Mouse (Mus musculus) limb, embryonic 15.5 days (tissue): ENCODE data around the gene Cbarp. TPM values are rescaled to one million over a fixed set of nuclear protein-coding genes. Genes with fewer than 3 reads are reported as not detected.
A peak's percentile ranks its signal among the peaks of the same experiment; 100 is the strongest.

Experiments
- ATAC-seq: fragments of 200-750 bp; cut with Nextera tagmentation; 2 replicates; pipeline ENCODE4 v1.8.0; 2017; ENCODE audit warnings: low read depth, moderate TSS enrichment; ENCODE audit not compliant: insufficient number of reproducible peaks, low FRiP score, low TSS enrichment
- H3K27ac ChIP-seq: fragments of 300-500 bp; sonication (generic); 2 replicates; pipeline ENCODE4 v1.5.1; 2015; ENCODE audit warnings: moderate library complexity, mild to moderate bottlenecking, inconsistent platforms
- H3K27me3 ChIP-seq: fragments of 300-500 bp; sonication (generic); 2 replicates; pipeline ENCODE4 v1.6.1; 2015; ENCODE audit warnings: inconsistent platforms
- H3K36me3 ChIP-seq: fragments of 300-500 bp; sonication (generic); 2 replicates; pipeline ENCODE4 v1.6.1; 2015; ENCODE audit warnings: inconsistent platforms
- H3K4me1 ChIP-seq: fragments of 300-500 bp; sonication (generic); 2 replicates; pipeline ENCODE4 v1.6.1; 2015; ENCODE audit warnings: inconsistent platforms
- H3K4me2 ChIP-seq: fragments of 300-500 bp; sonication (generic); 2 replicates; pipeline ENCODE4 v1.6.1; 2015; ENCODE audit warnings: mild to moderate bottlenecking, inconsistent platforms
- H3K4me3 ChIP-seq: fragments of 300-500 bp; sonication (generic); 2 replicates; pipeline ENCODE4 v1.5.1; 2015; ENCODE audit warnings: mild to moderate bottlenecking, inconsistent platforms
- H3K9ac ChIP-seq: fragments of 300-500 bp; sonication (generic); 2 replicates; pipeline ENCODE4 v1.6.1; 2015; ENCODE audit warnings: inconsistent platforms
- H3K9me3 ChIP-seq: fragments of 300-500 bp; sonication (generic); 2 replicates; pipeline ENCODE4 v1.6.1; 2016; ENCODE audit warnings: inconsistent platforms
- WGBS: fragments of 180-500 bp; shearing (Covaris S2); methylation state at CpG from one replicate; pipeline ENCODE4 v1.1.7; 2015; 5-methylcytosine and 5-hydroxymethylcytosine counted together
- polyA plus RNA-seq: library from polyadenylated mRNA; unstranded; fragments of >200 nt; fragmentation: Nextera tagmentation; extraction: Ambion mirVana; gene quantifications from 2 replicates; pipeline ENCODE4 v1.2.1, GENCODE M21; 2015

Gene Cbarp
- polyA plus RNA-seq, 1 experiment from 2014 or later: 6.8 TPM

GRCm38 (mm10) chr10:80160455-80161371 lies 20.1 kb upstream of the Cbarp start:
- H3K4me3 ChIP-seq: peak overlapping the region; percentile 45
- 2% methylated on average over 33 of the region's 33 CpGs for WGBS
- H3K4me2 ChIP-seq: peak overlapping the region; percentile 77
- peaks cover 92% of the 10 kb centered on the region for H3K4me1 ChIP-seq
- peak overlapping the region; percentile 7; the same call in 1 of the 2 replicates for H3K9ac ChIP-seq
- H3K27ac ChIP-seq: peak overlapping the region; percentile 92
- no peaks in the 10 kb centered on the region for H3K9me3 ChIP-seq
- no peak for ATAC-seq
- no peaks in the 10 kb centered on the region for H3K27me3 ChIP-seq
- H3K36me3 ChIP-seq: peaks cover 19% of the 10 kb centered on the region

- Histone ChIP-seq H3K27ac (peak overlapping the region; percentile 92), H3K4me3 (peak overlapping the region; percentile 45), H3K36me3 (peaks cover 28% of the 10 kb centered on the region), H3K9ac (0 out of 2 replicates have a peak overlapping the region, but pooled peaks have one; percentile 17), H3K27me3 (no peaks in the 10 kb centered on the region), H3K4me2 (peak overlapping the region; percentile 77), H3K9me3 (no peaks in the 10 kb centered on the region), H3K4me1 (peaks cover 93% of the 10 kb centered on the region)
- ATAC-seq: peak; percentile 78
- under 1% methylated on average over 55 of the region's 55 CpGs for WGBS
Observed at GRCm38 (mm10) chr10:80159561-80160454, 19.2 kb upstream of the Cbarp start.

- peak overlapping the region; percentile 92 for H3K27ac ChIP-seq
- peak overlapping the region; percentile 45 for H3K4me3 ChIP-seq
- peak overlapping the region; percentile 77 for H3K4me2 ChIP-seq
- ATAC-seq: peak; percentile 0; the same call in 1 of the 2 replicates
- H3K27me3 ChIP-seq: no peaks in the 10 kb centered on the region
- WGBS: 7% methylated on average over 12 of the region's 12 CpGs
- peak overlapping the region; percentile 17; the same call in 1 of the 2 replicates for H3K9ac ChIP-seq
- no peaks in the 10 kb centered on the region for H3K9me3 ChIP-seq
- H3K36me3 ChIP-seq: peaks cover 35% of the 10 kb centered on the region
- peaks cover 93% of the 10 kb centered on the region for H3K4me1 ChIP-seq
Observed at GRCm38 (mm10) chr10:80159021-80159560, 18.5 kb upstream of the Cbarp start.

DNA sequence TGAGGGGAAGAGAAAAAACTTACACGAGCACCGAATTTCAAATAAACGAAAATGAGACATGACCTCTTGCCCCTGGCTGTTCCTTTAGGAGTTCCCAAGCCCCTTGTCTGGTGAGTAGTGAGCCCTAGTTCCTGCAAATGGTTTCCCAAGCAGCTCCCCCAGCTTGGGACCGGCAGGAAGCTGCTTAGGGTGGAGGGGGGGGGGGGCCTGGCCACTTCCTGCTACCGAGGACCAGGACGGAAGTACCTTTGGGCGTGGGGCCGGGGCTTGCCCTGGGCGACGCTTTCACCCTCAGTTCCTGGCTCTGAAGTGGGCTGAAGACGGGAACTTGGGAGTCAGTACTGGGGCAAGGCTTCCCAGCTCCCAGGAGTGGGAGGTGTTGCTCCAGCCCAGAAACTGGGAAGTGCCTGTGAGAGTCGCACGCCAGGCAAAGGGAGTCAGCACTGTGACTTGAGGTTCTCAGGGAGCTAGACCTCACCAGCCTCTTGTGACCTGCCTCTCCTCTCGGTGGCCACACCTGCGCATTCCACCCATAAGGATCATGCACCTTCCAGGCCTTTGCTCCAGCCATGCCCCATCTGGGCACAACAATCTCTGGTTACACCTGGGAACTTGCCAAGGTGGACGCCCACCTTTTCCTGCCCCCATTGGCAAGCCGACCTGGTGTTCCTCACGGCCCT lies 17.8 kb upstream of the Cbarp start:
- H3K4me3 ChIP-seq: 0 out of 2 replicates have a peak overlapping the region, but pooled peaks have one; percentile 7

GRCm38 (mm10) chr10:80157141-80157929 lies 16.7 kb upstream of the Cbarp start:
- H3K4me3 ChIP-seq: no peak overlapping the region
- 61% methylated on average over 15 of the region's 15 CpGs for WGBS
- no peaks in the 10 kb centered on the region for H3K9me3 ChIP-seq
- no peak for ATAC-seq
- no peak overlapping the region for H3K9ac ChIP-seq
- H3K36me3 ChIP-seq: peaks cover 52% of the 10 kb centered on the region
- no peak overlapping the region for H3K4me2 ChIP-seq
- peak overlapping the region; percentile 77 for H3K27ac ChIP-seq
- H3K4me1 ChIP-seq: peaks cover 94% of the 10 kb centered on the region
- H3K27me3 ChIP-seq: no peaks in the 10 kb centered on the region

More for the DNA sequence above, 17.8 kb upstream of the Cbarp start:
- Histone ChIP-seq H3K4me1 (peaks cover 94% of the 10 kb centered on the region), H3K9me3 (no peaks in the 10 kb centered on the region), H3K27me3 (no peaks in the 10 kb centered on the region), H3K27ac (peak overlapping the region; percentile 92), H3K4me2 (peak overlapping the region; percentile 77), H3K36me3 (peaks cover 41% of the 10 kb centered on the region), H3K9ac (peak overlapping the region; percentile 17; the same call in 1 of the 2 replicates)
- WGBS: 6% methylated on average over 18 of the region's 18 CpGs
- no peak for ATAC-seq

- H3K36me3 ChIP-seq: peaks cover 53% of the 10 kb centered on the region
- WGBS: 59% methylated on average over 7 of the region's 7 CpGs
- no peak overlapping the region for H3K4me3 ChIP-seq
- no peaks in the 10 kb centered on the region for H3K9me3 ChIP-seq
- no peak overlapping the region for H3K9ac ChIP-seq
- H3K27me3 ChIP-seq: no peaks in the 10 kb centered on the region
- peak overlapping the region; percentile 77 for H3K27ac ChIP-seq
- H3K4me1 ChIP-seq: peaks cover 94% of the 10 kb centered on the region
- no peak for ATAC-seq
- H3K4me2 ChIP-seq: no peak overlapping the region
Observed at GRCm38 (mm10) chr10:80156752-80157053, 16.1 kb upstream of the Cbarp start.

DNA sequence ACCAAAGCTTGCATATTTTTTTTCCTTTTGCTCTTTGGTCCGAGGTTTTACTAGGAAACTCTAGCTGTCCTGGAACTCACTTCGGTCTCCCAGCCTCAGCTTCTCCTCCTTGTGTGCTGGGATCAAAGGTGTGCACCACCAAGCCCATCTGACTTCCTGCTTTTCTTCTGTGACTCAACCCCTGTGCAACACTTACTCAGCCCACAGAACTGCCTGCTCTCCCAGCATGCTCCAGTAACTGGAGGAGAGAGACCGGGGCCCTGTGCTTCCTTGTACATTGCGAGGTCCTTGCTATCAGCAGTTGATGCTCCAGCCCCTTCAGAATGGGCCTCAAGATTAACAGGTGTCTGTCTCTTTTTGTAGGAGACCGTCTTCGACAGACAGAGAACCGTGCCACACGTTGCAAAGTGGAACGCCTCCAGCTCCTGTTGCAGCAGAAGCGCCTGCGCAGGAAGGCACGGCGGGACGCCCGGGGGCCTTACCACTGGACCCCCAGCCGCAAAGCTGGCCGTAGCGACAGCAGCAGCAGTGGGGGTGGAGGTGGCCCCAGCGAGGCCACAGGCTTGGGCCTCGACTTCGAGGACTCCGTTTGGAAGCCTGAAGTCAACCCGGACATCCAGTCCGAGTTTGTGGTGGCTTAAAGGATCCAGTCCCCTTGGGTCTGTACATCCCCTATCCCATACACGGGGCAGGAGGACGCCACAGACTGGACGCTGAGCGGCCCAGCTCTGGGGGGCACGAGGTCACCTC lies 15.5 kb upstream of the Cbarp start:
- H3K27ac ChIP-seq: peak overlapping the region; percentile 77
- no peak overlapping the region for H3K4me2 ChIP-seq
- peaks cover 58% of the 10 kb centered on the region for H3K36me3 ChIP-seq
- ATAC-seq: no peak
- peaks cover 94% of the 10 kb centered on the region for H3K4me1 ChIP-seq
- no peak overlapping the region for H3K4me3 ChIP-seq
- H3K9me3 ChIP-seq: no peaks in the 10 kb centered on the region
- WGBS: 80% methylated on average over 29 of the region's 29 CpGs
- H3K27me3 ChIP-seq: no peaks in the 10 kb centered on the region
- H3K9ac ChIP-seq: no peak overlapping the region

DNA sequence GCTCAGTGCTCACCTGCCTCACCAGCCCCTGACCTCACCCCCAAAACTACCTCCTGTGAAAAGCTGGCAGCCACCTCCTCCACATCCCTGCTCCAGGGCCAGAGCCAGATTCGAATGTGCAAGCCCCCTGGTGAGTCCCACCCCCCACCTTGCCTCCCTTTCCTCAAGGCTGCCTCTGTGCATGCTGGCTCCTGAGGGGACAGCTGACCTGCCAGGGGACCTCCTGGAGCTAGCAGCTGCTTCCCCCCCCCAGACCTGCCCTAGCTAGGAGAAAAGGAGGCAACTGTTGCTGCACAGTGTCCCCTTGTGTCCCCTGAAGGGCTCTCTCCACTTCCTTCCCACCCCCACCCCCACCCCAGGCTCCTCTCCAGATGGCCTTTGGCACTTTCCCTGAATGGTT lies 14.6 kb upstream of the Cbarp start:
- Histone ChIP-seq H3K9ac (no peak overlapping the region), H3K27ac (peak overlapping the region; percentile 77), H3K36me3 (peaks cover 58% of the 10 kb centered on the region), H3K4me2 (no peak overlapping the region), H3K27me3 (no peaks in the 10 kb centered on the region), H3K9me3 (no peaks in the 10 kb centered on the region), H3K4me1 (peaks cover 86% of the 10 kb centered on the region), H3K4me3 (no peak overlapping the region)
- no peak for ATAC-seq
- WGBS: 36% methylated on average over 1 of the region's 1 CpGs

DNA sequence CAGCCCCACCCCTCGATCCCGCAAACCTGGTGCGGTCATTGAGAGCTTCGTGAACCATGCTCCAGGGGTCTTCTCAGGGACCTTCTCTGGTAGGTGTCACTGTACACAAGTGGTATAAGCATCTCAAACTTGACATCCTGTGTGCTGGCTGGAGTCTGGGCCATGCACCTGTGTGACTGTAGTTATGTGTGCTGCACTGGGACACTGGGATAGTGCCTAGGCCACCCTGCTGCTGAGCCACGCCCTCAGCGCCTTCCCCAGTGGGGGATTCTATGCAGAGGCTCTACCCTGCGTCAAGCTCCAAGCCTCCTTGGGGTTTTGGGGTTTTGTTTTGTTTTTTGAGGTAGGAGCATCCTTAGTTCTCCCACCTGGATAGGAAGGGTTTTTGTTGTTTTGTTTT lies 13.7 kb upstream of the Cbarp start:
- no peak for ATAC-seq
- no peaks in the 10 kb centered on the region for H3K9me3 ChIP-seq
- no peaks in the 10 kb centered on the region for H3K27me3 ChIP-seq
- H3K36me3 ChIP-seq: peaks cover 58% of the 10 kb centered on the region
- H3K9ac ChIP-seq: no peak overlapping the region
- peaks cover 80% of the 10 kb centered on the region for H3K4me1 ChIP-seq
- H3K27ac ChIP-seq: 0 out of 2 replicates have a peak overlapping the region, but pooled peaks have one; percentile 33
- H3K4me3 ChIP-seq: no peak overlapping the region
- no peak overlapping the region for H3K4me2 ChIP-seq
- WGBS: 85% methylated on average over 7 of the region's 7 CpGs

- Histone ChIP-seq H3K4me2 (no peak overlapping the region), H3K36me3 (peaks cover 58% of the 10 kb centered on the region), H3K9me3 (no peaks in the 10 kb centered on the region), H3K4me3 (no peak overlapping the region), H3K27ac (peak overlapping the region; percentile 100), H3K27me3 (no peaks in the 10 kb centered on the region), H3K4me1 (peaks cover 73% of the 10 kb centered on the region), H3K9ac (no peak overlapping the region)
- WGBS: 86% methylated on average over 19 of the region's 19 CpGs
- ATAC-seq: no peak
Observed at GRCm38 (mm10) chr10:80153713-80154112, 13.1 kb upstream of the Cbarp start.
